Mouse (Mus musculus) liver, embryonic 12.5 days (tissue): Measurements from ENCODE around the gene Acvr1. TPM values are rescaled to one million over a fixed set of nuclear protein-coding genes. Genes with fewer than 3 reads are reported as not detected.

Experiments
- ATAC-seq: fragments of 200-750 bp; cut with Nextera tagmentation; 2 replicates; pipeline ENCODE4 v1.8.0; 2017; ENCODE audit warnings: moderate number of reproducible peaks, mild to moderate bottlenecking, moderate library complexity
- H3K27ac ChIP-seq: fragments of 300-500 bp; sonication (generic); 2 replicates; pipeline ENCODE4 v1.5.1; 2016; ENCODE audit warnings: mild to moderate bottlenecking
- H3K27me3 ChIP-seq: fragments of 300-500 bp; sonication (generic); replicated peaks from 2 replicates; pipeline ENCODE4 v1.6.1; 2016; ENCODE audit warnings: mild to moderate bottlenecking, moderate library complexity
- H3K36me3 ChIP-seq: fragments of 300-500 bp; sonication (generic); 2 replicates; pipeline ENCODE4 v1.6.1; 2016; ENCODE audit warnings: mild to moderate bottlenecking, moderate library complexity
- H3K4me1 ChIP-seq: fragments of 300-500 bp; sonication (generic); 2 replicates; pipeline ENCODE4 v1.6.1; 2016
- H3K4me2 ChIP-seq: fragments of 300-500 bp; sonication (generic); 2 replicates; pipeline ENCODE4 v1.6.1; 2016; ENCODE audit warnings: mild to moderate bottlenecking, moderate library complexity
- H3K4me3 ChIP-seq: fragments of 300-500 bp; sonication (generic); 2 replicates; pipeline ENCODE4 v1.5.1; 2016; ENCODE audit warnings: mild to moderate bottlenecking, moderate library complexity
- H3K9ac ChIP-seq: fragments of 300-500 bp; sonication (generic); 2 replicates; pipeline ENCODE4 v1.6.1; 2016; ENCODE audit warnings: mild to moderate bottlenecking, moderate library complexity
- H3K9me3 ChIP-seq: fragments of 300-500 bp; sonication (generic); replicated peaks from 2 replicates; pipeline ENCODE4 v1.6.1; 2016; ENCODE audit warnings: mild to moderate bottlenecking, moderate library complexity
- WGBS: fragments of 180-500 bp; shearing (Covaris S2); methylation state at CpG from one replicate; pipeline ENCODE4 v1.1.7; 2016; ENCODE audit not compliant: insufficient replicate concordance; 5-methylcytosine and 5-hydroxymethylcytosine counted together
- polyA plus RNA-seq: library from polyadenylated mRNA; unstranded; fragments of >200 nt; fragmentation: Nextera tagmentation; extraction: Ambion mirVana; gene quantifications from 2 replicates; pipeline ENCODE4 v1.2.1, GENCODE M21; 2016

Gene Acvr1
- polyA plus RNA-seq, 1 experiment from 2014 or later = 3.8 TPM

DNA sequence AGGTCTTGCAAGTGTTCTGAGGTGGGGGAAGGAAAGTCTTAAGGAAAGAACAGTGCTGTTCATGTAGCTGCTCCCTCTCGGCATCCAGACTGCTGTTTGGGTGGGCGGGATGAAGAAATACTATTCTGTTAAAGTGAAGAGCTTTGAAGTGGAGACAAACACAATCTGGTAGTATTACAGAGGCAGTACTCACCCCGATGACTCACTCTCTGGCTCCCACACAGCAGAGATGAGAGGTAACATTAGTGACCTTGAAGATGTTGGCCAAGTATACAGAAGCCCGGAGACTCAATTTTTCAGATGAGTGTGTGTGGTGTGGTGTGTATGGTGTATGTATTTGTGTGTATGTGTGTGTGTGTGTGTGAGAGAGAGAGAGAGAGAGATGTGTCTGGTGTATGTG lies 22.7 kb upstream of the Acvr1 start:
- Histone ChIP-seq H3K4me2 (no peak overlapping the region), H3K36me3 (no peaks in the 10 kb centered on the region), H3K27me3 (no peaks in the 10 kb centered on the region), H3K9ac (no peak overlapping the region), H3K4me1 (no peaks in the 10 kb centered on the region), H3K4me3 (no peak overlapping the region), H3K9me3 (no peaks in the 10 kb centered on the region), H3K27ac (no peak overlapping the region)
- ATAC-seq = no peak
- 68% methylated on average over 4 of the region's 4 CpGs for WGBS

DNA sequence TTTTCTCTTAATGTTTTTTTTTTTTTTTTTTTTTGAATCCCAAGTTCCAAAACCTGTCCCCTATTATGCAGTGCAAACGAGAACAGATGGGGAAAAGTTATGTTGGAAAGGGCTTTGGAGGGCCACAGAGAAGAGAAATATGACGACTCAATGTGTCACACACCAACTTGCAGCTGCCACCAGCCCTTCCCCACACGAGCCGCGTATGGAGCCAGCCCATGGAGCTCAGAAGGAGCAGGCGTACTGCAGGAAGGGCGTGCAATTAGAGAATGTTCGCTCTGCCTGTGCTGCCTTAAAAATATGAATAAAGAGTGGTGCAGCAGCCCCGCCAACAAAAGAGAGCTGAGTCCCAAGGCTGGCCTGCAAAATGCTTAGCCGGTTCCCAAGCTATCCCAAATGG lies 19.4 kb upstream of the Acvr1 start:
- no peak overlapping the region for H3K9ac ChIP-seq
- H3K4me2 ChIP-seq = no peak overlapping the region
- H3K4me3 ChIP-seq = no peak overlapping the region
- no peaks in the 10 kb centered on the region for H3K36me3 ChIP-seq
- 72% methylated on average over 10 of the region's 10 CpGs for WGBS
- no peaks in the 10 kb centered on the region for H3K9me3 ChIP-seq
- H3K4me1 ChIP-seq = no peaks in the 10 kb centered on the region
- ATAC-seq = no peak
- H3K27me3 ChIP-seq = no peaks in the 10 kb centered on the region
- H3K27ac ChIP-seq = no peak overlapping the region

DNA sequence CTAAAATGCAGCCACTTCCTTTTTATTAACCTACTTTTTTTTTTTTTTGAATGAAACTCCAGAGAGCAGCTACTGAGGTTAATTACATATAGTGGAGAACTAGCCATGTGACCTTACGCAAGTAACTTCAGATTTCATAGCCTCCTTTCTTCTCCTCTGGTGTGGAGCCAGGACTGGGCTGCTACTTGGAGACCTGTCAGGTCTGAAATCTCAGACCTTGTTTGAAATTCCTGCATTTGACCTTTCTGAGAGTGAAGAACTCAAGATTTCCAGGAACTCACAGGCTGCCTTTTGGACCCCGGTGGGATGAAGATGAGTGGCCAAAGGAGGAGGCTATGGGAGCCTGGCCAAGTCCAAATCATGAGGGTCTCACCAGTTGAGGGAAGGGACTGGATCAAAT lies 7.2 kb upstream of the Acvr1 start:
- 72% methylated on average over 2 of the region's 2 CpGs for WGBS
- ATAC-seq = no peak
- Histone ChIP-seq H3K4me2 (no peak overlapping the region), H3K4me3 (no peak overlapping the region), H3K9me3 (no peaks in the 10 kb centered on the region), H3K4me1 (no peaks in the 10 kb centered on the region), H3K27me3 (no peaks in the 10 kb centered on the region), H3K36me3 (no peaks in the 10 kb centered on the region), H3K9ac (no peak overlapping the region), H3K27ac (no peak overlapping the region)

DNA sequence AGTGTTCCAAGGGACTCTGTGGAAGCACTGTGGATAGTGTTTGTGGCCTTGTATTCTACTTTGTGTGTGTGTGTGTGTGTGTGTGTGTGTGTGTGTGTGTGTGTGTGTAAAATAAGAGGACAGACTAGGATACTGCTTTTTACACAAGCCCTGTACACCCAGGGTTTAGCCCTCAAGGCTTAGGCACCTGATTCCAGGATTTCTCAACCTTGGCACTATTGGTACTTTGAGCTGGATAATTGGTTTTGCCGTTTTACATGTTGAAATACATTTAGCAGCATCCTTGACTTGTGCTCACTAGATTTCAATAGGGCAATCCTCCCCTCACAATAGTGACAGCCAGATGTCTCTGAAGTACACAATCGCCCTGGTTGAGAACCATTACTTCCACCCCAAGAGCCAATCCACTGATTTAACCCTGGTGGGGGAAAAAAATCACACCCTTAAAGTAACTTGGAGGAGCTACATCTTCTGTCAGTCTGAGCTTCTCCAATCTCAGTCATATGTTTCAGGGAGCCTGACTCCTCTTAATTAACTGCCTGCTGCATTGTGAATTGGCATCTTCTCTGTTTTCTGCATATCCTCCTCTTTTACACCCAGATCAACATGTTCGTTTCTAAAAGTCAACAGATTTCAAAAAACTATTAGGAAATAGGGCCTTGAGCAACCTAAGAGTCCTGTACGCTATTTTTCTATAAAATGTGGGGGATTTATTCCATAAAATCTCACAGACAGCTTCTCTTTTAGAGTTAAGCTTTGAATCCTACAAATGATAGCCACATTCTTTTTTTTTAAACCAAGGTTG lies 2.1 kb upstream of the Acvr1 start:
- H3K27ac ChIP-seq = no peak overlapping the region

DNA sequence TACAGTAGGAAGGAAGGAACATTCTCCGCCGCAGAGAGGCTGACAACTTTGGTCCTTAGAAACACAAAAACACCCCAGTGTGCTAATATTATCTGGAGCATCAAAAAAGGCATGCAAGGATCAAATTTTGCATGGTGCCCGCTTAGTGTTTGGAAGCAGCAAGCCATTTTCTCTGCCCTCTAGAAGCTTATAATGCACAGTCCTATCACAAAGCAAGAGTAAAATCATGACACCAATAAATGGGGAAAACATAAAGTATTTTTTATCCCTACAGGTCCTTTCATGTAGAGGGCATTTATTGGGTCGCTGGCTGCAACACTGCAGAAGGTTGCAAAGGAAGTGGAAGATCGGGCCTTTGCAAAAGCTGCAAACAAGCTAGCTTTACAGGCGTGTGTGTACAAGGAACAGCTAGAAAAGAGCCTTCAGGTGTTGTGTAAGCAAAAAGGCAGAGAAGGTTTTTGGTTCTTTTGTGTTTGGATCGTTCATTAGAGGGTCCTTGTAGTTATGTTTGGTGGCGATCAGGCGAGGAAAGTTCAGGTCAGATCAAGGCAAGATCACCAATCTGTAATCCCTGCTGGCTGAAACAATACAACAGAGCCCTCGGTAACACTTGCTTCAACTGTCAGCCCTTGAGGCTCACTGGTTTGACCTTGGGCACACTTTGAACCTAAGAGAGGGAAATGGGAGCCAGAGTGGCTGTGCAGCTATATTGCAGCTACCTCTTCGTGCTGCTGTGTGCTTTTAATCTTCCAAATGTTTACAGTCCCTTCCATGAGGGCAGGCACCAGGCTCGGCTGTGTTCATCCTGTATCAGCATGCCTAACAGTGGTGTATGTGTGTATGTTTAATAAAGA lies 1.1 kb upstream of the Acvr1 start:
- H3K9ac ChIP-seq = peak overlapping the region; percentile 58; the same call in 1 of the 2 replicates
- peaks cover 3% of the 10 kb centered on the region; the same call in 1 of the 2 replicates for H3K4me1 ChIP-seq
- peak overlapping the region; percentile 82; the same call in 1 of the 2 replicates for H3K27ac ChIP-seq
- H3K27me3 ChIP-seq = peaks cover 44% of the 10 kb centered on the region
- H3K4me3 ChIP-seq = peak overlapping the region; percentile 69
- no peaks in the 10 kb centered on the region for H3K36me3 ChIP-seq
- H3K9me3 ChIP-seq = no peaks in the 10 kb centered on the region
- peak overlapping the region; percentile 75 for H3K4me2 ChIP-seq
- 23% methylated on average over 12 of the region's 12 CpGs for WGBS
- no peak for ATAC-seq

More for the DNA sequence above, 2.1 kb upstream of the Acvr1 start:
- Histone ChIP-seq H3K4me1 (no peaks in the 10 kb centered on the region; the same call in 1 of the 2 replicates), H3K36me3 (no peaks in the 10 kb centered on the region), H3K9me3 (no peaks in the 10 kb centered on the region), H3K27me3 (peaks cover 44% of the 10 kb centered on the region), H3K9ac (no peak overlapping the region), H3K4me2 (peak overlapping the region; percentile 75; the same call in 1 of the 2 replicates), H3K4me3 (no peak overlapping the region)
- no peak for ATAC-seq
- 59% methylated on average over 4 of the region's 4 CpGs for WGBS

DNA sequence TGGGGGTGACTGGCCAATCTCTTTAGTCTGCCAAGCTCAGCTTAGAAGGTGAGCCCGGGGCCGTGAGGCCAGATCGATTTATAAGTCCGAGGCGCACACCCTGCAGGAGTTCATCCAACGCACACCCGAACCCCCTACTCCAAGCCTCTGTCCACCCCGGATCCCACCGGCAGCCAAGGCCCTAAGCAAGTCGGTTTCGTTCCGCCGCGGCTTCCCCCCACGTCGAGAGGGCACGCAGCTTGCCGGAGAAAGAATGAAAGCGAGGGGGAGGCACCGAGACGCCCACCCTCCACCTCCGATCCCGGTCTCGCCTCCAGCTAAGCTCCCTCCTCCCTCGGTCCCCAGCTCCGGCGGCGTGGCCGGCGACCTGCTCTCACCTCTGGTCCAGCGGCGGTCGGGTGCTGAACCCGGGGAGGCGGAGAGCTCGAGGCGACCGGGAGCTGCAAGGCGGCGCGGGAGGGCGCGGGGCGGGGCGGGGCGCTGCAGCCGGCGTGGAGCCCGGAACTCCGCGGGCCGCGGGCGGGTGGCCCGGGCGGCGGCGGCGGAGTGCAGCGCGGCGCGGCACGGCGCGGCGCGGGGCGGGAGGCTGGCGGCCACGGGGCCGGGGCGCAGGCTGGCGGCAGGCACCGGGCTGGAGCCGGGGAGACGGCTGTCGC lies 419 bp downstream of the Acvr1 start:
- H3K27ac ChIP-seq = peak overlapping the region; percentile 82
- peak overlapping the region; percentile 69 for H3K4me3 ChIP-seq
- H3K4me1 ChIP-seq = peaks cover 8% of the 10 kb centered on the region; the same call in 1 of the 2 replicates
- no peaks in the 10 kb centered on the region for H3K9me3 ChIP-seq
- H3K9ac ChIP-seq = peak overlapping the region; percentile 70
- ATAC-seq = peak; percentile 8; the same call in 1 of the 2 replicates
- no peaks in the 10 kb centered on the region for H3K36me3 ChIP-seq
- H3K4me2 ChIP-seq = peak overlapping the region; percentile 75
- under 1% methylated on average over 52 of the region's 78 CpGs for WGBS
- H3K27me3 ChIP-seq = peaks cover 44% of the 10 kb centered on the region

DNA sequence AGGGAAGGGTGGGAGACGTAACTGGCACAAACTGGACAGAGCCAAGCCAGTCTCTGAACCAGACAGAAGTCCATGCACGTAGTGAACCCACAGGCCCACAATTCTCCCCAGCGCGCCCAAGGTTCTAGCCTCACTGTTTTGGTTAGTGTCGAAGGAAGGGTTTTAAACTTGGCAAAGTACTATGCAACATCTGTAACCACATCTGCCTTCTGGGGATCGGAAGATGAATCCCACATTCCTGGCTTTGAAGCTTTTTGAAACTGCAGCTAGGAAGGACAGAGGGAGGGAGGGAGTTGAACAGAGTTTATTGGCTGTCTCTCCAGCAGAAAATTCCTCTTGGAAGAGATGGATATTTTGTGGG lies 928 bp downstream of the Acvr1 start:
- peak overlapping the region; percentile 70 for H3K9ac ChIP-seq
- no peaks in the 10 kb centered on the region for H3K9me3 ChIP-seq
- no peak for ATAC-seq
- H3K36me3 ChIP-seq = no peaks in the 10 kb centered on the region
- H3K4me1 ChIP-seq = peaks cover 8% of the 10 kb centered on the region; the same call in 1 of the 2 replicates
- peak overlapping the region; percentile 75 for H3K4me2 ChIP-seq
- H3K27me3 ChIP-seq = peaks cover 44% of the 10 kb centered on the region
- peak overlapping the region; percentile 82 for H3K27ac ChIP-seq
- H3K4me3 ChIP-seq = peak overlapping the region; percentile 69
- 28% methylated on average over 6 of the region's 6 CpGs for WGBS

DNA sequence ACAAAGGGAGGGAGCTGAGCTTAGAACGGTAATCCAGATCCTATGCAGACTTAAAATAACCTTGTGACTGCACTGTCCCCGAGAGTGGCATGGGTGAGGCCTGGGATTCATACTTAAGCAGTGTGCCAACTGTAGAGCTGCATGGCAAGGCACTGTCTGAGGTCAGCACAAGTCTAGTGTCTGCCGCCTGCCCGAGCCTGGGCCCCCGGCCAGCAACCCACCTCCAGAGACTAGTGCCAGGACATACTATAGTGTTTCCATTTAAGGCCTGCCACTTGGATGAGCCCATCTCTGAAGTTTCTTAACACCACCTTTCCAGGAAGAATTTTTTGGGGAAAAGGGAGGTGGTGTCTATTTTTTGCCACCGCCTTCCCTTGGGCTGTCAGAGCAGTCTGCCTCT lies 1.7 kb downstream of the Acvr1 start:
- no peak for ATAC-seq
- H3K9ac ChIP-seq = no peak overlapping the region

DNA sequence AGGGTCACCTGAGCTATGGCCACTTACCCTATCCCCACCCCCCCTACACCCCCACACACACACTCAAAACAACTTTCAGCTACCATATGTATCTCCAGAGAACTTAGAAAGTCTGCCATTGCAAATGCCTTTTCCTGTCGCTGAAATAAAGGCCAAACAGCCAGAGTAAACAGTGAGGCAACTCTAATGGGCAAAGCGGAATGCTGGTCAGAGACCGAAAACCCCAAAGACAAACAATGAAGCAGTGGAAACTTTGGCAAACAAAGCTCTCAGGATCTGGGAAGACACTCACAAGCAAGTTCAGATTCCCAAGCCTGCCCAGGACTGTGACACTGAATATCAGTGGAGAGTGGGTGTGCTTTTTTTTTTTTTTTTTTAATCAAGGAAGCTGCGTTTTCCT lies 4.8 kb downstream of the Acvr1 start:
- H3K4me1 ChIP-seq = 0 out of 2 replicates have a peak, but pooled peaks cover 18% of the 10 kb centered on the region
- no peak overlapping the region for H3K9ac ChIP-seq
- no peak for ATAC-seq
- no peak overlapping the region for H3K4me3 ChIP-seq
- no peaks in the 10 kb centered on the region for H3K36me3 ChIP-seq
- H3K9me3 ChIP-seq = no peaks in the 10 kb centered on the region
- peak overlapping the region; percentile 31; the same call in 1 of the 2 replicates for H3K27ac ChIP-seq
- 65% methylated on average over 4 of the region's 4 CpGs for WGBS
- no peak overlapping the region for H3K4me2 ChIP-seq
- peaks cover 24% of the 10 kb centered on the region for H3K27me3 ChIP-seq

More for the DNA sequence above, 1.7 kb downstream of the Acvr1 start:
- Histone ChIP-seq H3K4me2 (peak overlapping the region; percentile 75), H3K27me3 (peaks cover 44% of the 10 kb centered on the region), H3K36me3 (no peaks in the 10 kb centered on the region), H3K27ac (no peak overlapping the region), H3K9me3 (no peaks in the 10 kb centered on the region), H3K4me1 (peaks cover 8% of the 10 kb centered on the region; the same call in 1 of the 2 replicates), H3K4me3 (peak overlapping the region; percentile 69)
- 57% methylated on average over 6 of the region's 6 CpGs for WGBS

DNA sequence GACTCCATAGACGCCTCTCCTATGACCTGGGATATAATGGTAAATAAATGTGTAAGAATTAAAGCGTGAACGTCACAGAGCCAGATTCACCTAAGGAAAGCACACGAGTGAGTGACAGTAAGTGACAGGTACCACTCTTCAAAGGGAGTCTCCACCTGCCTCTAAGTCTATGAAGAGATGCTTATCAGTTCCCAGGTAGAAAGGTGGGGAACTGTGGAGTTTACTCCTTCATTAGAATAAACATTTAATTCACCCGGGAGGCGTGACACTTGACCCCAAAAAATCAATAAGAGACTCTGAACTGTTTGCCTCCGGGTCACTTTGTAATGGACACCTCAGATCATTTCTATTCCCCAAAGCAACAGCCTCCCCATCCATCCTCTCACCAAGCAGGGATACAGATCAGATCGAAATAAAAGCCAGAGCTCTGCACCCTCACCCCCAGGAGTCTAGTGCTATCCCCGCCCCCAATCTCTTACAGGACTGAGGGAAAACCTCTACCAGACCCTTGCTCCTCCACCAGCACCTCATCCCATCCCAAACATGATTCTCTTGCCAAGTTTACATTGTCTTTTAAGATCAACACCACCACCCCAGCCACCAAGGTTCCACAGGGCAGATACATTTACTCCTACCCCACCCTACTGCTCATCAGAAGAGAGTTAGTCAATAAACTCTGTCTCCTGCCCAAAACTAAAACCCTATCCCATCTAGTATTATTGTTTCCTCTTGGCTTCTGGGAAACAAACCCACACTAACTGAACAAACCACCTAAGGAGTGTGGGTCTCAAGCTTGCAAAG lies 9.7 kb downstream of the Acvr1 start:
- peaks cover 16% of the 10 kb centered on the region; the same call in 1 of the 2 replicates for H3K4me1 ChIP-seq
- no peaks in the 10 kb centered on the region for H3K27me3 ChIP-seq
- WGBS = 58% methylated on average over 9 of the region's 9 CpGs
- peak; percentile 52 for ATAC-seq
- H3K9me3 ChIP-seq = no peaks in the 10 kb centered on the region
- no peak overlapping the region for H3K4me3 ChIP-seq
- H3K27ac ChIP-seq = peak overlapping the region; percentile 30; the same call in 1 of the 2 replicates
- H3K36me3 ChIP-seq = no peaks in the 10 kb centered on the region
- H3K9ac ChIP-seq = no peak overlapping the region
- 0 out of 2 replicates have a peak overlapping the region, but pooled peaks have one; percentile 4 for H3K4me2 ChIP-seq

DNA sequence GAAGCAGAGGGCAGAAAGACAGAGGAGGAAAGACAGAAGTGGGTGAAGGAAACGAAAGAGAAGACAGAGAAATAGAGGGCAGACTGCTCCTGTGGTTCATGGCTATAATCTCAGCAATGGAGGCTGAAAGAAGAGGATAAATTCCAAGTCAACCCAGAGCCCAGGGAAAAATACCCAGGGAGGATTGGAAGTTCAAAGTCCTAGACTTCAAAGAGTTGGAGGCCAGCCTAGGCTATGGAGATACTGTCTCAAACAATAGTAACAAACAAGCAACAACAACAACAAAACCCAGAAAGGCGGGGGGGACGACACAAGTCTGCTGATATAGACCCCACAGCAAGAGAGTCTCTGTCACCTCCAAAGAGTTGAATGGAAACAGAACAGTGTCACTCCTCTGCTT lies 14.7 kb downstream of the Acvr1 start:
- WGBS = 42% methylated on average over 3 of the region's 3 CpGs

More for the DNA sequence above, 14.7 kb downstream of the Acvr1 start:
- ATAC-seq = no peak
- no peaks in the 10 kb centered on the region for H3K9me3 ChIP-seq
- peaks cover 34% of the 10 kb centered on the region for H3K4me1 ChIP-seq
- no peaks in the 10 kb centered on the region for H3K36me3 ChIP-seq
- H3K27ac ChIP-seq = peak overlapping the region; percentile 64; the same call in 1 of the 2 replicates
- peak overlapping the region; percentile 3 for H3K4me2 ChIP-seq
- H3K4me3 ChIP-seq = no peak overlapping the region
- H3K27me3 ChIP-seq = no peaks in the 10 kb centered on the region
- H3K9ac ChIP-seq = no peak overlapping the region
